Mouse (Mus musculus) cortical plate, adult 2 months (tissue): Measurements from ENCODE around the gene Cab39l.

Experiments used
- CTCF ChIP-seq: fragments of 200-500 bp; IDR thresholded peaks from 2 replicates; pipeline ENCODE4 v1.5.1; 2011; ENCODE audit warnings: mild to moderate bottlenecking, control low read depth, low read length; ENCODE audit not compliant: insufficient read depth; ENCODE audit errors: extremely low read depth
- POLR2A ChIP-seq: fragments of 200-500 bp; IDR thresholded peaks from 2 replicates; pipeline ENCODE4 v1.6.1; 2011; ENCODE audit warnings: mild to moderate bottlenecking, low read length, control low read depth; ENCODE audit not compliant: insufficient read depth; ENCODE audit errors: extremely low read depth

DNA sequence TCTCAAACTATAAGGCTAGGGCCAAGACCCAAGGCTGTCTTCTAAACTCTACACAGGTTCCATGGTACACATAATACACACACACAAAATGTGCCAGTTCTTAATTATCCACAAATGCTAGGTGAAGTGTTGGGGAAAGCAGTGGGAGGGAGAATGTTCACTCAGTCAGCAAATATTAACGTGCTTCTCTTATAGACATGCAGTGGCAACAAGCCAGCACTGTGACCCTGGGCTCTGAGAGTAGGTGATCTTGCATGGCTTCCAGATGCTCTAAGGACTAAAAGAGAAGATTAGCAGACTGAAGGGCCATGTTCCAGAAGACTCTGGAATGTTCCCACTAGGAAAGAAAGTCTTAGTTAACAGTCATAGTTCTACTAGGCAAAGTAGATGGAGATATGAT is 90.0 kb downstream of the Cab39l start:
- TF ChIP-seq CTCF (no peak), POLR2A (no peak)
